ENCODE assay signal across 16 mouse cellular contexts in genomic region chr7:27440014-27440413, GRCm38 (mm10). TPM values are rescaled to one million over a fixed set of nuclear protein-coding genes. Genes with fewer than 3 reads are reported as not detected.
A peak's percentile ranks its signal among the peaks of the same experiment; 100 is the strongest.
DNase-seq lines count a peak whose midpoint lies in the region; ATAC-seq and TF ChIP-seq lines count a peak whose summit lies in the region.
"Had no signal": no experiment of that assay in that cellular context is flagged by ENCODE, and none has a peak within 500 bp of the region (broad histone marks: within the 10 kb centered on the region; RNA-seq: fewer than 3 reads in every experiment).

No protein-coding gene starts in this region.

- no peak overlapping the region for H3K4me3 ChIP-seq in gastrocnemius, adult 2 months
- H3K4me3 ChIP-seq in liver, embryonic 14.5 days (ENCODE audit: insufficient read depth in 1 of 2, low read depth in 2 of 2, low read length in 2 of 2): no peak overlapping the region
- no peak overlapping the region for H3K4me3 ChIP-seq in ES-E14 (ENCODE audit: insufficient read depth in 1 of 2, low read depth in 1 of 2, low read length in 2 of 2, poor library complexity in 1 of 2, severe bottlenecking in 1 of 2)
- H3K4me3 ChIP-seq: heart, embryonic 10.5 days had no signal

- no peaks in the 10 kb centered on the region for H3K36me3 ChIP-seq in liver, embryonic 14.5 days (replicated peaks; ENCODE audit: control insufficient read depth, insufficient read depth, low read depth)
- no peaks in the 10 kb centered on the region for H3K36me3 ChIP-seq in ES-E14 (ENCODE audit: control insufficient read depth, insufficient read depth, low read length, poor library complexity, severe bottlenecking)
- H3K36me3 ChIP-seq: heart, embryonic 10.5 days had no signal

- peaks cover 0 to 2% of the 10 kb centered on the region in 2 experiments; a peak in 1 of 4 replicates for H3K4me1 ChIP-seq in liver, embryonic 14.5 days (replicated peaks; ENCODE audit: control insufficient read depth in 2 of 2, insufficient read depth in 2 of 2, low read length in 1 of 2)
- H3K4me1 ChIP-seq in ES-E14 (ENCODE audit: control insufficient read depth in 2 of 2, insufficient read depth in 2 of 2, low read length in 2 of 2, poor library complexity in 1 of 2): peaks cover 0 to 5% of the 10 kb centered on the region in 2 experiments; a peak in 1 of 4 replicates
- H3K4me1 ChIP-seq: heart, embryonic 10.5 days had no signal

- H3K4me2 ChIP-seq in liver, embryonic 14.5 days (ENCODE audit: low read depth): no peak overlapping the region

- peak; percentile 39 for TF ChIP-seq CTCF in gastrocnemius, adult 2 months (IDR thresholded peaks at IDR 0.05)
- peak; percentile 64 for TF ChIP-seq CTCF in liver, embryonic 14.5 days (IDR thresholded peaks at IDR 0.05; ENCODE audit: low read depth)

- H3K9me3 ChIP-seq in liver, embryonic 14.5 days (ENCODE audit: control insufficient read depth, low read length): no peaks in the 10 kb centered on the region; the same call in 1 of the 2 replicates
- H3K9me3 ChIP-seq in ES-E14 (ENCODE audit: control insufficient read depth, insufficient read depth, low read depth, low read length): no peaks in the 10 kb centered on the region
- H3K9me3 ChIP-seq: heart, embryonic 10.5 days had no signal

- WGBS in liver, embryonic 14.5 days (ENCODE audit: insufficient replicate concordance): 65% methylated on average over 4 of the region's 4 CpGs

- H3K9ac ChIP-seq in liver, embryonic 14.5 days (replicated peaks): no peak overlapping the region
- no peak overlapping the region for H3K9ac ChIP-seq in ES-E14 (ENCODE audit: insufficient read depth, low read depth, low read length, poor library complexity, severe bottlenecking)

- intact Hi-C loops in gastrocnemius, adult 2 months (cut with DNase I): no loop called here

- DNase-seq in gastrocnemius, adult 2 months: no peak
- no peak for DNase-seq in gastrocnemius, adult 18-20 months (ENCODE audit: low spot score)
- no peak for DNase-seq in liver, embryonic 14.5 days (ENCODE audit: low read depth in 3 of 3, low spot score in 3 of 3)
- DNase-seq in liver: no peak
- no peak for DNase-seq in ES-E14 (ENCODE audit: low read depth, low spot score)
- no peak for DNase-seq in c-Kit-positive CD71-positive TER-119-positive erythroid progenitor cells, embryonic 14.5 days (ENCODE audit: low spot score)
- DNase-seq: adrenal gland, postnatal 14 days; cerebellum, postnatal 36 days; heart, postnatal 4 days; lung, postnatal 36 days; midbrain, embryonic 14.5 days; right cerebral cortex, postnatal 4 days had no signal

- H3K27me3 ChIP-seq in liver, embryonic 14.5 days (ENCODE audit: control insufficient read depth, insufficient read depth, low read length): peaks cover 15% of the 10 kb centered on the region

- ATAC-seq in liver, embryonic 14.5 days (ENCODE audit: insufficient read depth): no peak
- ATAC-seq in megakaryocyte progenitor cell, adult 5-6 weeks (replicated peaks; ENCODE audit: poor library complexity): 0 out of 2 replicates have a peak, but pooled peaks have one; percentile 44
- ATAC-seq in erythroblast, adult 5-6 weeks (replicated peaks; ENCODE audit: low FRiP score, poor library complexity, severe bottlenecking): no peak

- H3K27ac ChIP-seq in gastrocnemius, adult 2 months: no peak overlapping the region
- H3K27ac ChIP-seq in liver, embryonic 14.5 days: no peak overlapping the region
- no peak overlapping the region for H3K27ac ChIP-seq in ES-E14 (ENCODE audit: insufficient read depth, low read depth, low read length, poor library complexity, severe bottlenecking)
- H3K27ac ChIP-seq: heart, embryonic 10.5 days had no signal

- in situ Hi-C loops in ES-E14 (cut with MboI; ENCODE audit: low sequenced_read_pairs in 2 of 2, unreplicated experiment in 2 of 2): no loop called here

- no peak for TF ChIP-seq EP300 in liver, embryonic 14.5 days (IDR thresholded peaks at IDR 0.05; ENCODE audit: low read depth)

TF ChIP-seq in ES-E14, 5 proteins besides CTCF, POLR2A, EP300 and RAD21:
- TF ChIP-seq ZNF384 (IDR thresholded peaks at IDR 0.05; ENCODE audit: low read depth, low read length) (peak; percentile 49; the same call in 1 of the 2 replicates), MAFK (IDR thresholded peaks at IDR 0.05; ENCODE audit: insufficient read depth, low read depth, low read length) (no peak)

RNA-seq across cellular contexts. Expression of gene Sptbn4, which starts 7.5 kb away (rescaled TPM):
- total RNA-seq in gastrocnemius, adult 2 months (2021): under 1 TPM in 1 of 2 experiments, not detected in 1; 0.03 TPM
- total RNA-seq in gastrocnemius, adult 18-20 months (2021): not detected
- polyA plus RNA-seq in liver, embryonic 14.5 days (2012; rRNA removed): 0.06 TPM in 2 replicates
- 0.05 and 0.06 TPM in 2 replicates for polyA plus RNA-seq in liver, embryonic 14.5 days (2014; fragmentation: Nextera tagmentation; extraction: Ambion mirVana)
- total RNA-seq in ES-E14 (2012; rRNA removed): 9.1 and 18.6 TPM in 2 replicates
- total RNA-seq in megakaryocyte progenitor cell, adult 5-6 weeks (2015): 0.02 and 0.07 TPM in 2 replicates
- total RNA-seq in megakaryocyte progenitor cell, adult 5-6 weeks (2017): not detected in 2 replicates
- 0.42 TPM in 1 of 2 replicates, not detected in the other for total RNA-seq in erythroblast, adult 5-6 weeks (2015; ENCODE audit: low replicate concordance)
- 0.17 and 0.28 TPM in 2 replicates for total RNA-seq in erythroblast, adult 5-6 weeks (2017; ENCODE audit: low replicate concordance)
- total RNA-seq: gastrocnemius, adult 8-10 months had no signal

RNA-seq across cellular contexts. Expression of gene Blvrb, which starts 7.8 kb away (rescaled TPM):
- total RNA-seq in gastrocnemius, adult 2 months (2021): 10 to 100 TPM in 1 of 2 experiments, 1 to 10 TPM in 1; 8.9 to 15.8 TPM
- 10 to 100 TPM; 12.5 to 12.7 TPM for total RNA-seq in gastrocnemius, adult 18-20 months (2021)
- 673 and 878 TPM in 2 replicates for polyA plus RNA-seq in liver, embryonic 14.5 days (2012; rRNA removed)
- 1,114 and 1,162 TPM in 2 replicates for polyA plus RNA-seq in liver, embryonic 14.5 days (2014; fragmentation: Nextera tagmentation; extraction: Ambion mirVana)
- total RNA-seq in ES-E14 (2012; rRNA removed): 22.0 and 29.6 TPM in 2 replicates
- total RNA-seq in megakaryocyte progenitor cell, adult 5-6 weeks (2015): 31.8 and 53.4 TPM in 2 replicates
- total RNA-seq in megakaryocyte progenitor cell, adult 5-6 weeks (2017): 21.2 and 30.2 TPM in 2 replicates
- 379 and 403 TPM in 2 replicates for total RNA-seq in erythroblast, adult 5-6 weeks (2015; ENCODE audit: low replicate concordance)
- total RNA-seq in erythroblast, adult 5-6 weeks (2017; ENCODE audit: low replicate concordance): 431 and 604 TPM in 2 replicates

RNA-seq across cellular contexts. Expression of gene Sertad3, which starts 33.6 kb away (rescaled TPM):
- 1 to 10 TPM; 3.3 to 7.1 TPM for total RNA-seq in gastrocnemius, adult 2 months (2021)
- total RNA-seq in gastrocnemius, adult 18-20 months (2021): 1 to 10 TPM; 3.0 to 4.0 TPM
- polyA plus RNA-seq in liver, embryonic 14.5 days (2012; rRNA removed): 22.6 and 24.0 TPM in 2 replicates
- 22.5 and 25.3 TPM in 2 replicates for polyA plus RNA-seq in liver, embryonic 14.5 days (2014; fragmentation: Nextera tagmentation; extraction: Ambion mirVana)
- total RNA-seq in ES-E14 (2012; rRNA removed): 5.4 and 6.2 TPM in 2 replicates
- 2.5 and 2.9 TPM in 2 replicates for total RNA-seq in megakaryocyte progenitor cell, adult 5-6 weeks (2015)
- total RNA-seq in megakaryocyte progenitor cell, adult 5-6 weeks (2017): 6.1 and 7.6 TPM in 2 replicates
- 31.8 and 57.3 TPM in 2 replicates for total RNA-seq in erythroblast, adult 5-6 weeks (2015; ENCODE audit: low replicate concordance)
- total RNA-seq in erythroblast, adult 5-6 weeks (2017; ENCODE audit: low replicate concordance): 56.2 and 61.8 TPM in 2 replicates

RNA-seq across cellular contexts. Expression of gene Sertad1, which starts 46.7 kb away (rescaled TPM):
- 1 to 10 TPM; 5.5 to 9.1 TPM for total RNA-seq in gastrocnemius, adult 2 months (2021)
- 1 to 10 TPM; 6.9 to 8.4 TPM for total RNA-seq in gastrocnemius, adult 18-20 months (2021)
- polyA plus RNA-seq in liver, embryonic 14.5 days (2012; rRNA removed): 9.9 and 13.5 TPM in 2 replicates
- polyA plus RNA-seq in liver, embryonic 14.5 days (2014; fragmentation: Nextera tagmentation; extraction: Ambion mirVana): 19.7 and 20.3 TPM in 2 replicates
- total RNA-seq in ES-E14 (2012; rRNA removed): 13.1 and 25.1 TPM in 2 replicates
- 9.2 and 12.5 TPM in 2 replicates for total RNA-seq in megakaryocyte progenitor cell, adult 5-6 weeks (2015)
- 5.9 and 6.8 TPM in 2 replicates for total RNA-seq in megakaryocyte progenitor cell, adult 5-6 weeks (2017)
- 26.5 and 34.1 TPM in 2 replicates for total RNA-seq in erythroblast, adult 5-6 weeks (2015; ENCODE audit: low replicate concordance)
- total RNA-seq in erythroblast, adult 5-6 weeks (2017; ENCODE audit: low replicate concordance): 26.2 and 30.5 TPM in 2 replicates

RNA-seq across cellular contexts. Expression of gene Prx, which starts 59.1 kb away (rescaled TPM):
- 1 to 10 TPM; 3.1 to 4.1 TPM for total RNA-seq in gastrocnemius, adult 2 months (2021)
- total RNA-seq in gastrocnemius, adult 18-20 months (2021): 1 to 10 TPM; 5.2 to 6.6 TPM
- polyA plus RNA-seq in liver, embryonic 14.5 days (2012; rRNA removed): 0.55 and 0.73 TPM in 2 replicates
- 0.23 and 0.29 TPM in 2 replicates for polyA plus RNA-seq in liver, embryonic 14.5 days (2014; fragmentation: Nextera tagmentation; extraction: Ambion mirVana)
- 10.0 TPM in 2 replicates for total RNA-seq in ES-E14 (2012; rRNA removed)
- 0.52 and 0.68 TPM in 2 replicates for total RNA-seq in megakaryocyte progenitor cell, adult 5-6 weeks (2015)
- total RNA-seq in megakaryocyte progenitor cell, adult 5-6 weeks (2017): 0.75 and 0.81 TPM in 2 replicates
- not detected in 2 replicates for total RNA-seq in erythroblast, adult 5-6 weeks (2015; ENCODE audit: low replicate concordance)
- total RNA-seq in erythroblast, adult 5-6 weeks (2017; ENCODE audit: low replicate concordance): 0.28 and 0.43 TPM in 2 replicates

Comparison
In these comparisons a context has a peak if more than half of its experiments do, and no peak if none do; other contexts are left out.
1. RNA of gene Blvrb, which starts 7.8 kb away (total RNA-seq): 379 to 604 TPM in erythroblast, adult 5-6 weeks; 21.2 to 53.4 TPM in megakaryocyte progenitor cell, adult 5-6 weeks, 22.0 to 29.6 TPM in ES-E14, 8.9 to 15.8 TPM in gastrocnemius, adult 2 months and 12.5 to 12.7 TPM in gastrocnemius, adult 18-20 months; every median in the first group is over 4 times any median in the second.